Mouse (Mus musculus) megakaryocyte-erythroid progenitor cell, adult 5 weeks (primary cell): ENCODE results near the gene Slit2. TPM values are rescaled to one million over a fixed set of nuclear protein-coding genes. Genes with fewer than 3 reads are reported as not detected.

Experiments
- polyA plus RNA-seq: library from polyadenylated mRNA; stranded (reverse); fragments of >175 nt; gene quantifications from 2 replicates; pipeline ENCODE4 v1.2.3, GENCODE M21; 2012

Gene Slit2
- 0.35 and 0.90 TPM in 2 replicates for polyA plus RNA-seq

DNA sequence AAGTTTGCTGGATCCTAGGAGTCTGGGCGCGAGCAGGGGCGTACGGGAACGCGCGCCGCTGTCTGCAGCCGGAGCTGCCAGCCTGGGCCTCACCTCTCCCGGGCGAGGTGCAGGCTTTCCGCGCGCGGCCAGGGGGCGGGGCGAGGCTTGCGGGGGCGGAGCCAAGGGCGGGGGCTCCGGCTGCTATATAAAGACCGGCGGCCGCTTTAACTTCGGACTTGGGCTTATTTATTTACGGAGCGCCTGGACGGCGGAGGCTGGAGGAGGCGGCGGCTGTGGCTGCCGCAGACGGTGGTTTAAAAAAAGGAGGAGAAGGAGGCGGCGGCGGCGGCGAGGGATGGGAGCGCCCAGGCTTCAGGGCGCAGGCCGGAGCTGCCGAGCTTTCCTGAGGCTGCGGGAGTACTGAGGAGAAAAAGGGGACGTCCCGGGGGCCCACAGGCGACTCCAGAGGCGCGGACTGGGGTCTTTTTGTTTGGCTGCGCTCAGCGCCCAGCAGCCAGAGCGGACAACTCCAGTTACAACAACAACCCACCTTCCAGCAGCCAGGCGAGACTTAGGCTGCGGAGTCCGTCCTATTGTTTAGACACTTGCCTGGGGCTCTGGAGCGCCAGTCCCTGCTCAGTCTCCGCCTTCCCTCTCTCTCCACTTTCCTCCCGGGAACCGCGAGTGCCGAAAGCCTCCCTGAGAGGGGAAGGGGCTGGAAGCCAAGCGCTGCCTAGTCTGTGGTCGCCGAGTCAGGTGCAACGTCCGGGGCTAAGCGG lies at the start of gene Slit2:
Gene Slit2, plus strand, starts transcription at position 198 of the 761 bp plus-strand sequence.

DNA sequence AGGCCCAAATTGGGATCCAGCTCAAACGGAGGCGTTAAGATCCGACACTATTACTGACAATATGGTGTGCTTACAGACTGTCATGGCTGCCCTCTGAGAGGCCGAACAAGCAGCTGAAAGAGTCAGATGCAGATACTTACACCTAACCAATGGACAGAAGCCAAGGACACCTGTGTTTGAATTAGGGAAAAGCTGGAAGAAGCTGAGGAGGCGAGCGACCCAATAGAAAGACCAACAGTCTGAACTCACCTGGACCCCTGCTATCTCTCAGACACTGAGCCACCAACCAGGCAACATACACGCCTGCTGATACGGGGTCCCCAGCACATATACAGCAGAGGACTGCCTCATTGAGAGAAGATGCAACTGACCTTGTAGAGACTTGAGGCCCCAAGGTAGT lies 344.7 kb downstream of the Slit2 start, which contains the start of gene 5730480H06Rik:
Gene 5730480H06Rik, plus strand, starts transcription at position 301 of the 400 bp plus-strand sequence.

